In the genomic region with DNA sequence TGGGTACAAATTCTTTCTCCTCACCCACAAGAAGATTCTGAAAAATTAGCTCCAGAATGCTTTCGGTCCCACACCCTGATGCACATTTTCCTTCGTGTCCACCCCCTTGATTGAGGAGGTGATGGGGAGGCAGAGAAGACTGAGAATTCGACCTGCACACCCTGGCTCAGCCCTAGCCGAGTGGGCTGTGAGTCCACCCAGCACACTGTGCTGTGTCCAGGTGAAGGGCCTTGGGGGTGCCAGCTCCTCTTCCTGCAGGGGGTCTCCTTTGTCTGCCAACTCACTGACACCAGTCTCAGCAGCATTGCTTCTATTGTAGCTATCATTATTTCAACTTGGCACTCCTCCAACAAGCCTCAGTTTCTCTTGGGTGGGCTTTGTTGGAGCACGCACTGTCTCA, we compare ENCODE assay signal across 16 mouse cellular contexts. TPM values are rescaled to one million over a fixed set of nuclear protein-coding genes. Genes with fewer than 3 reads are reported as not detected.
DNase-seq lines count a peak whose midpoint lies in the region; ATAC-seq lines count a peak whose summit lies in the region.
"Had no signal": no experiment of that assay in that cellular context is flagged by ENCODE, and none has a peak within 500 bp of the region (broad histone marks: within the 10 kb centered on the region; RNA-seq: fewer than 3 reads in every experiment).

No protein-coding gene starts in this region.

- no peaks in the 10 kb centered on the region for H3K27me3 ChIP-seq in hindbrain, embryonic 13.5 days
- no peaks in the 10 kb centered on the region for H3K27me3 ChIP-seq in hindbrain, embryonic 11.5 days (ENCODE audit: control insufficient read depth, insufficient read depth, low read length)
- no peaks in the 10 kb centered on the region for H3K27me3 ChIP-seq in midbrain, embryonic 15.5 days (replicated peaks)
- H3K27me3 ChIP-seq in midbrain, embryonic 10.5 days (ENCODE audit: low read depth, poor library complexity, severe bottlenecking): no peaks in the 10 kb centered on the region
- H3K27me3 ChIP-seq in neural tube, embryonic 15.5 days (replicated peaks): no peaks in the 10 kb centered on the region
- H3K27me3 ChIP-seq: CH12.LX; embryonic facial prominence, embryonic 12.5 days had no signal

- no peak overlapping the region for H3K4me3 ChIP-seq in hindbrain, embryonic 13.5 days
- H3K4me3 ChIP-seq in hindbrain, embryonic 11.5 days (ENCODE audit: low read depth, low read length): no peak overlapping the region
- no peak overlapping the region for H3K4me3 ChIP-seq in midbrain, embryonic 15.5 days
- H3K4me3 ChIP-seq in midbrain, embryonic 10.5 days: no peak overlapping the region
- no peak overlapping the region for H3K4me3 ChIP-seq in neural tube, embryonic 15.5 days (replicated peaks)
- H3K4me3 ChIP-seq: embryonic facial prominence, embryonic 12.5 days; heart, embryonic 13.5 days had no signal

- no peak overlapping the region for H3K4me2 ChIP-seq in hindbrain, embryonic 13.5 days
- no peak overlapping the region for H3K4me2 ChIP-seq in hindbrain, embryonic 11.5 days (replicated peaks; ENCODE audit: low read depth, low read length)
- no peak overlapping the region for H3K4me2 ChIP-seq in midbrain, embryonic 15.5 days
- H3K4me2 ChIP-seq in neural tube, embryonic 15.5 days: no peak overlapping the region
- H3K4me2 ChIP-seq: embryonic facial prominence, embryonic 12.5 days; heart, embryonic 13.5 days had no signal

- WGBS in hindbrain, embryonic 13.5 days: 59% methylated on average over 5 of the region's 5 CpGs
- 75% methylated on average over 5 of the region's 5 CpGs for WGBS in hindbrain, embryonic 11.5 days
- WGBS in midbrain, embryonic 15.5 days: 71% methylated on average over 5 of the region's 5 CpGs
- 67% methylated on average over 5 of the region's 5 CpGs for WGBS in midbrain, embryonic 10.5 days
- 59% methylated on average over 5 of the region's 5 CpGs for WGBS in neural tube, embryonic 15.5 days

- H3K4me1 ChIP-seq in hindbrain, embryonic 13.5 days (replicated peaks): peaks cover 12% of the 10 kb centered on the region
- no peaks in the 10 kb centered on the region for H3K4me1 ChIP-seq in hindbrain, embryonic 11.5 days (replicated peaks; ENCODE audit: control insufficient read depth, insufficient read depth, low read length)
- H3K4me1 ChIP-seq in midbrain, embryonic 15.5 days: peaks cover 10% of the 10 kb centered on the region
- peaks cover 4% of the 10 kb centered on the region; the same call in 1 of the 2 replicates for H3K4me1 ChIP-seq in midbrain, embryonic 10.5 days
- H3K4me1 ChIP-seq in neural tube, embryonic 15.5 days: peaks cover 17% of the 10 kb centered on the region; the same call in 1 of the 2 replicates
- H3K4me1 ChIP-seq: embryonic facial prominence, embryonic 12.5 days; heart, embryonic 13.5 days had no signal

- ATAC-seq in hindbrain, embryonic 13.5 days (ENCODE audit: low FRiP score): peak; percentile 49; the same call in 1 of the 2 replicates
- no peak for ATAC-seq in hindbrain, embryonic 11.5 days (ENCODE audit: low FRiP score)
- ATAC-seq in midbrain, embryonic 15.5 days (replicated peaks): 0 out of 2 replicates have a peak, but pooled peaks have one; percentile 41
- ATAC-seq in neural tube, embryonic 15.5 days (ENCODE audit: low FRiP score): peak; percentile 66; the same call in 1 of the 2 replicates
- ATAC-seq: intestine, embryonic 16.5 days; liver, postnatal 0 days had no signal

- H3K36me3 ChIP-seq in hindbrain, embryonic 13.5 days: no peaks in the 10 kb centered on the region
- H3K36me3 ChIP-seq in hindbrain, embryonic 11.5 days (ENCODE audit: control insufficient read depth, insufficient read depth, low read length): no peaks in the 10 kb centered on the region
- H3K36me3 ChIP-seq in midbrain, embryonic 15.5 days (replicated peaks): no peaks in the 10 kb centered on the region
- no peaks in the 10 kb centered on the region for H3K36me3 ChIP-seq in midbrain, embryonic 10.5 days
- H3K36me3 ChIP-seq in neural tube, embryonic 15.5 days: no peaks in the 10 kb centered on the region
- H3K36me3 ChIP-seq: embryonic facial prominence, embryonic 12.5 days; heart, embryonic 13.5 days had no signal

- 0 out of 2 replicates have a peak overlapping the region, but pooled peaks have one; percentile 24 for H3K27ac ChIP-seq in hindbrain, embryonic 13.5 days
- no peak overlapping the region for H3K27ac ChIP-seq in hindbrain, embryonic 11.5 days (ENCODE audit: low read depth, low read length)
- H3K27ac ChIP-seq in midbrain, embryonic 15.5 days: no peak overlapping the region
- H3K27ac ChIP-seq in midbrain, embryonic 10.5 days (replicated peaks): no peak overlapping the region
- no peak overlapping the region for H3K27ac ChIP-seq in neural tube, embryonic 15.5 days (replicated peaks)
- H3K27ac ChIP-seq: embryonic facial prominence, embryonic 12.5 days; heart, embryonic 13.5 days; kidney, postnatal 0 days had no signal

- H3K9ac ChIP-seq in hindbrain, embryonic 13.5 days: no peak overlapping the region
- no peak overlapping the region for H3K9ac ChIP-seq in hindbrain, embryonic 11.5 days (ENCODE audit: low read depth, low read length)
- no peak overlapping the region for H3K9ac ChIP-seq in midbrain, embryonic 15.5 days
- H3K9ac ChIP-seq in neural tube, embryonic 15.5 days (replicated peaks): no peak overlapping the region
- H3K9ac ChIP-seq: embryonic facial prominence, embryonic 12.5 days; heart, embryonic 13.5 days; liver, postnatal 0 days had no signal

- DNase-seq in cerebellum, adult 9-10 months: peak; percentile 9
- DNase-seq in cerebellum, adult 11 months: no peak
- DNase-seq in hindbrain, embryonic 11.5 days (ENCODE audit: low spot score): no peak
- no peak for DNase-seq in midbrain, embryonic 10.5 days (ENCODE audit: low spot score)
- DNase-seq in thymus, postnatal 14 days: no peak

- H3K9me3 ChIP-seq in hindbrain, embryonic 13.5 days: no peaks in the 10 kb centered on the region
- H3K9me3 ChIP-seq in hindbrain, embryonic 11.5 days (ENCODE audit: control insufficient read depth, low read length): no peaks in the 10 kb centered on the region
- H3K9me3 ChIP-seq in midbrain, embryonic 15.5 days: no peaks in the 10 kb centered on the region
- H3K9me3 ChIP-seq in midbrain, embryonic 10.5 days (replicated peaks): no peaks in the 10 kb centered on the region
- H3K9me3 ChIP-seq in neural tube, embryonic 15.5 days (replicated peaks): no peaks in the 10 kb centered on the region
- H3K9me3 ChIP-seq: embryonic facial prominence, embryonic 12.5 days; heart, embryonic 13.5 days had no signal

RNA-seq across cellular contexts. Expression of a gene that starts 32.7 kb away (rescaled TPM):
- polyA plus RNA-seq in hindbrain, embryonic 13.5 days (2015; fragmentation: Nextera tagmentation; extraction: Ambion mirVana): 21.4 and 22.5 TPM in 2 replicates
- polyA plus RNA-seq in hindbrain, embryonic 11.5 days (2014; fragmentation: Nextera tagmentation; extraction: Ambion mirVana): 18.1 and 20.0 TPM in 2 replicates
- 18.1 TPM in 2 replicates for polyA plus RNA-seq in midbrain, embryonic 15.5 days (2015; fragmentation: Nextera tagmentation; extraction: Ambion mirVana)
- polyA plus RNA-seq in midbrain, embryonic 10.5 days (2016; fragmentation: Nextera tagmentation; extraction: Ambion mirVana): 7.0 and 10.0 TPM in 2 replicates
- polyA plus RNA-seq in neural tube, embryonic 15.5 days (2015; fragmentation: Nextera tagmentation; extraction: Ambion mirVana): 18.7 and 23.9 TPM in 2 replicates

RNA-seq across cellular contexts. Expression of a gene that starts 42.4 kb away (rescaled TPM):
- polyA plus RNA-seq in hindbrain, embryonic 13.5 days (2015; fragmentation: Nextera tagmentation; extraction: Ambion mirVana): not detected in 2 replicates
- polyA plus RNA-seq in hindbrain, embryonic 11.5 days (2014; fragmentation: Nextera tagmentation; extraction: Ambion mirVana): not detected in 2 replicates
- polyA plus RNA-seq in midbrain, embryonic 15.5 days (2015; fragmentation: Nextera tagmentation; extraction: Ambion mirVana): not detected in 2 replicates
- polyA plus RNA-seq in midbrain, embryonic 10.5 days (2016; fragmentation: Nextera tagmentation; extraction: Ambion mirVana): not detected in 2 replicates
- not detected in 2 replicates for polyA plus RNA-seq in neural tube, embryonic 15.5 days (2015; fragmentation: Nextera tagmentation; extraction: Ambion mirVana)
- polyA plus RNA-seq: cortical plate, adult 2 months; embryonic facial prominence, embryonic 12.5 days; heart, embryonic 13.5 days; intestine, embryonic 16.5 days; kidney, postnatal 0 days; limb, embryonic 14.5 days; liver, postnatal 0 days had no signal
